Mouse (Mus musculus) liver, embryonic 14.5 days (tissue): Measurements from ENCODE around the gene Terb2. TPM values are rescaled to one million over a fixed set of nuclear protein-coding genes. Genes with fewer than 3 reads are reported as not detected.

Experiments
- ATAC-seq: fragments of 200-750 bp; cut with Nextera tagmentation; 2 replicates; pipeline ENCODE4 v1.8.0; 2017; ENCODE audit warnings: moderate number of reproducible peaks, mild to moderate bottlenecking, moderate library complexity; ENCODE audit not compliant: insufficient read depth
- DNase-seq, 3 experiments: peaks; one replicate each; pipeline ENCODE4 v3.0.0-alpha.2; 2012 to 2013; ENCODE audit warnings: low read depth in 3 of 3, low spot score in 3 of 3
- H3K27ac ChIP-seq: fragments of 300-500 bp; sonication (generic); 2 replicates; pipeline ENCODE4 v1.5.1; 2014; ENCODE audit warnings: moderate library complexity, mild to moderate bottlenecking, control low read depth, inconsistent platforms
- H3K27me3 ChIP-seq: fragments of 300-500 bp; sonication (generic); 2 replicates; pipeline ENCODE4 v1.6.1; 2014; ENCODE audit warnings: mild to moderate bottlenecking, low read length, moderate library complexity; ENCODE audit not compliant: control insufficient read depth, insufficient read depth
- H3K36me3 ChIP-seq: fragments of 300-500 bp; sonication (generic); replicated peaks from 2 replicates; pipeline ENCODE4 v1.6.1; 2014; ENCODE audit warnings: low read depth; ENCODE audit not compliant: control insufficient read depth, insufficient read depth
- H3K4me1 ChIP-seq, 2 experiments: fragments of 200-500 bp in 1 of 2; fragments of 300-500 bp in 1 of 2; sonication (generic) in 1 of 2; replicated peaks; 2 replicates each; pipeline ENCODE4 v1.6.1; 2012 to 2014; ENCODE audit warnings: antibody characterized with exemption in 1 of 2, inconsistent platforms in 1 of 2, low read length in 1 of 2; ENCODE audit not compliant: control insufficient read depth in 2 of 2, insufficient read depth in 2 of 2
- H3K4me2 ChIP-seq: fragments of 300-500 bp; sonication (generic); 2 replicates; pipeline ENCODE4 v1.6.1; 2014; ENCODE audit warnings: low read depth, mild to moderate bottlenecking, control low read depth, moderate library complexity
- H3K4me3 ChIP-seq, 2 experiments: fragments of 200-500 bp in 1 of 2; fragments of 300-500 bp in 1 of 2; sonication (generic) in 1 of 2; 2 replicates each; pipeline ENCODE4 v1.5.1; 2012 to 2014; ENCODE audit warnings: low read depth in 2 of 2, low read length in 2 of 2, mild to moderate bottlenecking in 2 of 2, control low read depth in 1 of 2, inconsistent platforms in 1 of 2, moderate library complexity in 1 of 2; ENCODE audit not compliant: insufficient read depth in 1 of 2
- H3K9ac ChIP-seq: fragments of 300-500 bp; sonication (generic); replicated peaks from 2 replicates; pipeline ENCODE4 v1.6.1; 2014; ENCODE audit warnings: mild to moderate bottlenecking, control low read depth, moderate library complexity
- H3K9me3 ChIP-seq: fragments of 300-500 bp; sonication (generic); 2 replicates; pipeline ENCODE4 v1.6.1; 2016; ENCODE audit warnings: low read length, mixed read lengths; ENCODE audit not compliant: control insufficient read depth
- CTCF ChIP-seq: IDR thresholded peaks from 2 replicates; pipeline ENCODE4 v1.5.1; 2016; ENCODE audit warnings: antibody characterized with exemption, low read depth, control low read depth
- EP300 ChIP-seq: IDR thresholded peaks from 2 replicates; pipeline ENCODE4 v1.6.1; 2016; ENCODE audit warnings: antibody characterized with exemption, low read depth
- WGBS: fragments of 180-500 bp; shearing (Covaris S2); extraction: QIAGEN DNeasy Blood & Tissue Kit; methylation state at CpG from one replicate; pipeline ENCODE4 v1.1.7; 2014; ENCODE audit not compliant: insufficient replicate concordance; 5-methylcytosine and 5-hydroxymethylcytosine counted together
- polyA plus RNA-seq, 2 experiments: library from polyadenylated mRNA; depleted of rRNA in 1 of 2; stranded (reverse) in 1 of 2; unstranded in 1 of 2; fragments of >200 nt; fragmentation: Nextera tagmentation in 1 of 2; extraction: Ambion mirVana in 1 of 2; gene quantifications; 2 replicates each; pipeline versions ENCODE4 v1.2.1 to v1.2.3; 2012 to 2014

Gene Terb2
- polyA plus RNA-seq, 2 experiments, result not detected

DNA sequence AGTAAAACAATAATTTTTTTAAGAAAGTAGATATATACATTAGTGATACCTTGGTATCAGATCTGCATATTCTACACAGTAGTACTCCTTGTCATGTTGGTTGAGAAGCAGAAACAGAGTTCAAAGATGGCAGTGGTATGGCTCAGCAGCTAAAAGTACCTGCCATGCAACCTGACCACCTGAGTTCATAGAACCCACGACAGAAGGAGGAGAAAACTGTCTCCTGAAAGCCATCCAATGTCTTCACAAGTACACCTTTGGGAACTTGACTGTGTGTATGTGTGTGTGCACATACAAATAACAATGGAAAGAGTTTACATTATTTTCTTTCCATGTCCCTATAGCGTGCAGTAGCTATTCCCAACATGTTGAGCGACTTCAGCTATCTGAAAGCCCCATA lies 36.4 kb upstream of the Terb2 start:
- ATAC-seq (no peak), DNase-seq (no peak)
- 67% methylated on average over 3 of the region's 3 CpGs for WGBS
- no peak overlapping the region for H3K27ac ChIP-seq
- peaks cover 3 to 24% of the 10 kb centered on the region in 2 experiments for H3K4me1 ChIP-seq
- peaks cover 6% of the 10 kb centered on the region for H3K36me3 ChIP-seq
- H3K27me3 ChIP-seq, result no peaks in the 10 kb centered on the region
- TF ChIP-seq CTCF (no peak), EP300 (no peak)
- no peak overlapping the region for H3K4me3 ChIP-seq
- no peaks in the 10 kb centered on the region for H3K9me3 ChIP-seq
- H3K9ac ChIP-seq, result no peak overlapping the region
- H3K4me2 ChIP-seq, result peak overlapping the region; percentile 77

DNA sequence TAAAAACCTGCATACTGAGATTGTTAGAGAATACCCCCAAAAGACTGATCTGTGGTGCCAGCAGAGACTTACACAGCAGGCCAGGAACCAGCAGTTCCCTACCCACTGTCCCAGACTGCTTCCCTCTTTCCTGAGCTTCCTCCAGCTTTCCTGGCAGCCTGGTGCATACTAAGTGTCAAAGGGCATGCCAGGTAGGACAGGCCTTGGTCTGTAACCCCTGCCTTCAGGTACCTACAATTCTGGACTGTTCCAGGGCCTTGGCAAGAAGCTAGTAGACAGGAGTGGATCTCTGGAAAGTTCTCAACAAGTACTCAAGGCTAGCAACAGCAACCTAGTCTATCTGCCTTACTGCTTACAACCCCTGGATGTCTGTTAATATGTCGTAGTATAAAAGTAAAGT lies 34.9 kb upstream of the Terb2 start:
- no peak overlapping the region for H3K27ac ChIP-seq

DNA sequence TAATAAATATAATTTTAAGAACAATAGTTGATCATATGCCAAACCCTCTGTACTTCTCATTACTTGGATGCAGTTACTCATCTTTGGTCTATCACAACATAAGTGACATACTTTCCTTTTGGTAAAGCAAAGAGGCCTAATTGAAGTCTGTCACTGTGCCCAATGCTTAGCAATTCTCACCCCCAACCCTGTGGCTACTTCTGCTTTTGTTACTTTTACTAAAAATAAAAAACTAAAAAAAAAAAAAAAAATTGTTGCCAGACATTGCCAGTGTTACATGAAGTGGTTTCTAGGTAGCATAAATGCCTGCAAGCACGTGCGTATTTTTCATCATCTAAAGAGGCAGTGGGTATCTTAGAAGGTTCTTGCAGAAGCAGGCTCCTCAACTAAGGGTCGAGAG lies 33.2 kb upstream of the Terb2 start:
- no peak for DNase-seq
- 64% methylated on average over 3 of the region's 3 CpGs for WGBS
- Histone ChIP-seq H3K4me1 (peaks cover 3 to 29% of the 10 kb centered on the region in 2 experiments), H3K9me3 (no peaks in the 10 kb centered on the region), H3K36me3 (peaks cover 6% of the 10 kb centered on the region), H3K4me2 (no peak overlapping the region), H3K4me3 (no peak overlapping the region), H3K9ac (no peak overlapping the region), H3K27ac (no peak overlapping the region), H3K27me3 (no peaks in the 10 kb centered on the region)
- TF ChIP-seq CTCF (no peak), EP300 (no peak)
- no peak for ATAC-seq

More for the DNA sequence above, 34.9 kb upstream of the Terb2 start:
- ATAC-seq (no peak), DNase-seq (no peak)
- TF ChIP-seq CTCF, result no peak
- TF ChIP-seq EP300, result no peak
- no peaks in the 10 kb centered on the region for H3K27me3 ChIP-seq
- no peak overlapping the region for H3K4me2 ChIP-seq
- peaks cover 3 to 35% of the 10 kb centered on the region in 2 experiments for H3K4me1 ChIP-seq
- no peaks in the 10 kb centered on the region for H3K9me3 ChIP-seq
- no peak overlapping the region for H3K9ac ChIP-seq
- WGBS, result 73% methylated on average over 1 of the region's 1 CpGs
- H3K36me3 ChIP-seq, result peaks cover 6% of the 10 kb centered on the region
- H3K4me3 ChIP-seq, result no peak overlapping the region

DNA sequence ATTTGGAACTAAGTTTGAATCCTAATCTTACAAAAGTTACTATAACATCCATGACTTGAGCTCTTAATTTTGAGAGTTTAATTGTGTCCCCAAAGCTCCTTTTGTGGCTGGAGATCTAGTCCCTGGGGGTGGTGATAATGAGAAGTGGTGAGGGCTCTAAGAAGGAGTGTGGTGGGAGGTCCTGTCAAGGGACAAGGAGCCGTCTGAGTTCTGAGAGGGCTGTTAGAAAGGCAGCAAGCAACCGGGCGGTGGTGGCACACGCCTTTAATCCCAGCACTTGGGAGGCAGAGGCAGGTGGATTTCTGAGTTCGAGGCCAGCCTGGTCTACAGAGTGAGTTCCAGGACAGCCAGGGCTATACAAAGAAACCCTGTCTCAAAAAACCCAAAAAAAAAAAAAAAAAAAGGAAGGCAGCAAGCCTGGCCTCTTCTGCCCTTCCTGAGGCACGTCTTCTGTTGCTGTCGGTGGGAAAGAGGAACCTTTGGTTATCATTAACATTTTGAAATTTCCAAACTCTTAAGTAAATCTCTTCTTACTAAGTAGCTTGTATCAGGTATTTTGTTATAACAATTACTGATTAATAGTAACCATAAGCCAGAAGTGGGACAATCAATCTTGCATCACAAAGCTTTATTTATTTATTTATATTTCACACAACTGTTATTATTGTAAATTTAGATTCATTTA lies 32.2 kb upstream of the Terb2 start:
- H3K27ac ChIP-seq, result no peak overlapping the region
- no peak overlapping the region for H3K4me3 ChIP-seq
- no peaks in the 10 kb centered on the region for H3K27me3 ChIP-seq
- WGBS, result 33% methylated on average over 7 of the region's 7 CpGs
- no peaks in the 10 kb centered on the region for H3K9me3 ChIP-seq
- peaks cover 3 to 31% of the 10 kb centered on the region in 2 experiments; a peak in 3 of 4 replicates for H3K4me1 ChIP-seq
- TF ChIP-seq EP300 (no peak), CTCF (no peak)
- ATAC-seq (no peak), DNase-seq (no peak)
- peaks cover 6% of the 10 kb centered on the region for H3K36me3 ChIP-seq
- H3K9ac ChIP-seq, result no peak overlapping the region
- no peak overlapping the region for H3K4me2 ChIP-seq

DNA sequence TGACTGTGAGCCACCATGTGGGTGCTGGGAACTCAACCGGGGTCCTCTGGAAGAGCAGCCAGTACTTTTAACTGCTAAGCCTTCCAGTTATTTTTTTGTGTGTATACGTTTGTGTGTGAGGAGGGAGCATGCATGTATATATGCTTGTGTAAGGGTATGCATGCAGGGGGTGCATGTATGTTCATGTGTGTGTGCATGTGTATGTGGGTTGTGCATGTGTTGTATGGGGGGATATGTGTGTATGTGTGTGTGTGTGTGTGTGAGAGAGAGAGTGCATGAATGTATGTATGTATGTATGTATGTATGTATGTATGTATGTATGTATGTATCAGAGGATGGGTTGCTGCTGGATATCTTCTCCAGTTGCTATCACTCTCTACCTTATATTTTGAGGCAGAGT lies 31.6 kb upstream of the Terb2 start:
- H3K4me2 ChIP-seq, result no peak overlapping the region
- WGBS, result 75% methylated on average over 2 of the region's 2 CpGs
- no peak overlapping the region for H3K27ac ChIP-seq
- ATAC-seq (no peak), DNase-seq (no peak)
- H3K9ac ChIP-seq, result no peak overlapping the region
- peaks cover 6% of the 10 kb centered on the region for H3K36me3 ChIP-seq
- H3K27me3 ChIP-seq, result no peaks in the 10 kb centered on the region
- TF ChIP-seq CTCF, result no peak
- TF ChIP-seq EP300, result no peak
- H3K9me3 ChIP-seq, result no peaks in the 10 kb centered on the region
- H3K4me1 ChIP-seq, result peaks cover 0 to 26% of the 10 kb centered on the region in 2 experiments; a peak in 2 of 4 replicates
- no peak overlapping the region for H3K4me3 ChIP-seq
